Mouse (Mus musculus): ENCODE data around the gene Mthfr.
"Not testable (repeated sequence)": the region's sequence is repeated elsewhere in the genome, so short reads cannot be mapped to it uniquely, and the experiment has no call there.

Gene Mthfr

DNA sequence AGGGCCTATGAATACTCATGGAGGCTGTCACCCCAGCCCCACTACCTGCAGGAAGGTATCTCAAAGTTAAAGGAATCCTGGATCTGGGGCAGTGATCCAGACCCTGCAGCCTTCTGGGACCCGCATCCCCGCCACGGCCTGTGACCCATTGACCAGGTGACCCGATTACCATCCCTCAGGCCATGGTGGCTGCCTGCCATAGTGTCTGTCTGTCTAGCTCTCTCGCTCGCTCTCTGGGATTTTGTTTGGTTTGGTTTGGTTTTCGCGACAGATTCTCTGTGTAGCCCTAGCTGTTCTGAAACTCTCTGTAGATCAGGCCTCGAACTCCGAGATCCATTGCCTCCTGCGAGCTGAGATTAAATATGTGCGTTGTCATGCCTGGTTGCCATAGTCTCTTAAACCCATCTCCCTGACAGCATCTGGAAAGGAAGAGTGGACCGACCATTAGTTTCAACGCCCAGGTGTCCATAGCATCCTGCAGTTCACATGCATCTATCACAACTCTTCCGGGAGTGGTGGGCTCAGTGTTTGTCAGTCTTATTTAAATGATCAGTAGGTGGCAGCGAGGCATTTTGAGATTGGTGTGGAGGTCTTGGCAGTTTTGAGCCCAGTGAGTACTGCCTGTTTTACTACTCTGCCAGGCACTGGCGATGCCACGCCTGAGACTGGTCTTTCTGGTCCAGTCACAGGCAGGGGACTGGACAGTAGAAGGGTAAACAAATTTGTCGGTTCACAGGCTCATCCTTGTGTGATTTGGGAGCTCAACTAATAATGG lies 564 bp downstream of the Mthfr start:
- no peak for DNase-seq (ENCODE audit: extremely low read depth, low read depth, low spot score)

DNA sequence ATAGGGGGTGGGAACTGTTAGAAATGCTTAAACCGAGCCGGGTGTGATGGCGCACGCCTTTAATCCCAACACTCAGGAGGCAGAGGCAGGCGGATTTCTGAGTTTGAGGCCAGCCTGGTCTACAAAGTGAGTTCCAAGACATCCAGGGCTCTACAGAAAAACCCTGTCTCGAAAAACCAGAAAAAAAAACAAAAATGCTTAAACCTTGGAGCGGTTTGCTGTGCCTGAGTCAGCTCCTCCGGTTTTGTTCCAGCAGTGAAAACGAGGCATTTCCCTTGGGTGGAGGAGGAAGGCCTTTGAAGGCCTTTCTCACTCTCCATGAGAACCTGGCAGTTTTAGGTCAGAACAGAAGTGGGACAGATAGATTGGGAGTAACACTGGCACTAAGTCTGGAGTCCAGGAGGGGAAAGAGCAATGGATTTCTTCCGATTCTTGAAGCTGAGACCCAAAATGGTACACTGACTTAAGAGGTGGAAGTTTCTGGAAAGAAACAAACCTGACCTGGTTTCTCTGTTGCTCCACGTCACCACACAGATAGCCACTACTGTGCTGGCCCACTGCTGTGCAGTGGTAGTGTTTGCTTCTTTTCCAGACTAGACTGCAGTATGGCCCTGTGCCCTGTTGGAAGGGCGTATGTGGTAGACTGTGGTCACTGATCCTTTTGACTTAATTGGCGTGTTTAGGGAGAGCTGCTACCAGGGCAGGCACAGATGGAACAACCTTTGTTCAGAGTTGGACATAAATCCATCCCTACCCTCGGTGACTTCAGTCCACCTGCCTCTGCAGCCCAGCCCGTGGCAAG lies 1.4 kb downstream of the Mthfr start:
- DNase-seq (ENCODE audit: extremely low read depth, low read depth, low spot score): no peak

DNA sequence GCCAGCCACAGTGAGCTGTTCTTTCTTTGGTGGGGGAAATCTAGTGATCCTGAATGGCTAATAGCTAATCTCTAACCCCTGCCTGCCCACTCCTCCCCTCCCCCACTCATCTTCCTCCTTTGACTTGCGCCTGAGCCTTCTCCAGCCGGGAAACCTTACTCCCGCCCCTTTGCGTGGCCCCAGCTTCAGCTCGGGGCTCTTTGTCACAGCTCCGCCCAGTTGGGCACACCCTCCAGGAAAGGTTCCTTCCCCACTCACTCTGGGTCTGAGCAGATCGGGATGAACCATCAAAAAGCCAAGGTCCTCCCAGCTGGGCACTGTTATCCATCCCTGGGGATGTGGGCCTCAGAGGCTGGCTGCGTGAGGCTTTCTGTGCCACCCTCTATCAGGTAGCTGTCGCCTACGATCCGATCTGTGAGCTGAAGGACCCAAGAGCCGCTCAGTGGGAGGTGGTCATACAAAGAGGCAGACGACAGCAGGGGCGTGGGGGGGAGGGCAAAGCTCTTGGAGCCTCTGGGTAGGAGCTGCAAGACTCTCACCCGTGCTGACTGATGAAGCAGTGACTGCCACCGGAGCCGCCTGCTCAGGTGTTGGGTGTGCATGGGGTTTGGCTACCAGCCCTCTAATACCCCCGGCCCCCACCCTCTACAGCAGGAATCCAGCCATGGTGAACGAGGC lies 2.2 kb downstream of the Mthfr start:
- DNase-seq (ENCODE audit: extremely low read depth, low read depth, low spot score): no peak

DNA sequence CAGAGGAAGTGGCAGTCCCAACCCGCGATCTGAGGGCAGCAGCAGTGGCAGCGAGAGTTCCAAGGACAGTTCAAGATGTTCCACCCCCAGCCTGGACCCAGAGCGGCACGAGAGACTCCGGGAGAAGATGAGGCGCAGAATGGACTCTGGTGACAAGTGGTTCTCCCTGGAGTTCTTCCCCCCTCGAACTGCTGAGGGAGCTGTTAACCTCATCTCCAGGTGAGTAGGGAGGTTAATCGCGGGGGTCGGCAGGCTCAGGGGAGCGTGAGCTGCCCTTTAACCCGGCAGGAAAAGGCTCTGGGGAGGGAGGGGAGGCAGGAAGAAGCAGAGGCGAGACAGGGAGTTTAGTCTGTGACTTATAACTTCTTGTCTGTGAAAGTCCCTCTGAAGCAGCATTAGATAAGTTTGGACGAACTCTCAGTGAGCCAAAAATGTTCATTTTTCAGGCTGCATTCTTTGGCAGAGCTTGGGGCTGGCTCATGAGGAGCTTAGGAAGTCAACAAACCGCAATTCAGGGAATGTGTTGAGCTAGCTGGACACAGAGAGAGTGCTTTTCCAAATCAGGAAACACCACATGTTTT lies 2.8 kb downstream of the Mthfr start:
- no peak for DNase-seq (ENCODE audit: extremely low read depth, low read depth, low spot score)

DNA sequence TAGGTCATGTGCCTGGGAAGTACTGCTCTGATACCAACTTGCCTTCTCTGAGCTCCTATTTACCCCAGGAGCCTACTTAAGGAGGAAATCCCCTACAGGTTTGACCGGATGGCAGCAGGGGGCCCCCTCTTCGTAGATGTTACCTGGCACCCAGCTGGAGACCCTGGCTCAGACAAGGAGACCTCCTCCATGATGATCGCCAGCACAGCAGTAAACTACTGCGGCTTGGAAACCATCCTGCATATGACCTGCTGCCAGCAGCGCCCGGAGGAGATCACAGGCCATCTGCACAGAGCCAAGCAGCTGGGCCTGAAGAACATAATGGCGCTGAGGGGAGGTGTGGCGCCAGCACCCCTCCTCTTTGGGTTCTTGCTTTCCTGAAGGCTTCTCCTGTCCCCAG lies 4.5 kb downstream of the Mthfr start:
- not testable (repeated sequence) for DNase-seq (ENCODE audit: extremely low read depth, low read depth, low spot score)

DNA sequence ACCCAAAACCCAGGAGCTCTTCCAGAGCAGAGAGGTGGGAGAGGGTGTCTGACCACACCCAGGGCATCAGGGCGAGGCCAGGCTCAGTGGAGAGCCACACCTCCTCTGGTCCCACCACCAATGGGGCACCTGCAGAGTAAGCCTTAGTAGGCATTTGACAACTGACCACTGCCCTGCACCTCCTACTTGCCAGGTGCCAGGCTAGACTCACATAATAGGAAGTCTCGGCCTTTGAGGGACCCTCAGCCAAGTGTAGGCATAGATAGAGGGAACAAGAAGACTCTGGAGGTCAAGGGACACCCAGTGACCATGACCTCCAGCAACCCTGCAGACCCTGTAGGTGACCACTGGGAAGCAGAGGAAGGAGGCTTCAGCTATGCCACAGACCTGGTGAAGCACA lies 5.2 kb downstream of the Mthfr start:
- DNase-seq (ENCODE audit: extremely low read depth, low read depth, low spot score): no peak

DNA sequence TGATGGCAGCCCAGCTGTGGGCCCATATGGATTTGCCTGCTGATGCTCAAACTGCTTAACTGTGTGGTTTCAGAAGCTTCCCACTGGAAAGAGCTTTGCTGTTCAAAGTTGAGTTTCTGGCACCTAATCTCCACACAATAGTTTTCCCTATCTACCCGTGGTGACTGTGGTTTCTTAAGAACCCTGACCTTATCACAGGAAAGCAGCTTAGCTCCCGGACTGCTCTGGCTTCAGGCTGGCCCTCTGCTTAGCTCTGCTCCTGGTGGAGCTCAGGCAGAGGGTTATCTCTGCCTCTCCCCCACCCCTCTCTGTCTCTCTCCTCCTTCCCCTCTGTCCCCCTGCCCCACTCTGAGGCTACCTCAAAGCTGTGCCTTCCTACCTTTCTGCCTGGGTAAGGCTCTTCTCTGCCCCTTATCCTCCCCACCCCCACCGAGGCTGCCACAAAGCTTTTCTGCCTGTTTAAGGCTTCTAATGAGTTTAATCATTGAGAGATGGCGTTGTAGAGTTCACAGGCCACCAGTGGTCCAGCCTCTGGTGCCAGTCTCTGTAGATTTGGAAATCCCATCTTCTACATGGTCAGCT lies 7.7 kb downstream of the Mthfr start:
- no peak for DNase-seq (ENCODE audit: extremely low read depth, low read depth, low spot score)

DNA sequence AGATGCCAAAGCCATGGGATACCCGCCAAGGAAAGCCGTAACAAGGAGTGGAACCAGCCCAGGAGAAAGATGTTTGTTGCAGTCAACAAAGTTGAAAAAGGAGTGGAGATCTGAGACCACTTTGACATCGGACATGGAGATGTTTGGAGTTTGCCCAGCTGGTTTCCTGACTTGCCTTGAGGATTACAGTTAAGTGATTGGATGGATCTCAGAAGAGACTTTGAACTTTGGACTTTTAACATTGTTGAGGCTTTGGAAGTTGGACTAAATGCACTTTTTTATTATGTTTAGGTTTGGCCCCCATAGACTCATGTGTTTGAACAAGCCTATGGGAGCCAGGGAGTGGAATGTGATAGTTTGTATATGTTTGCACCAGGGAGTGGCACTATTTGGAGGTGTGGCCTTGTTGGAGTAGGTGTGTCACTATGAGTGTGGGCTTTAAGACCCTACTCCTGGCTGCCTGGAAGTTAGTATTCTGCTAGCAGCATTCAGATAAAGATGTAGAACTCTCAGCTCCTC lies 11.6 kb downstream of the Mthfr start:
- DNase-seq (ENCODE audit: extremely low read depth, low read depth, low spot score): not testable (repeated sequence)

DNA sequence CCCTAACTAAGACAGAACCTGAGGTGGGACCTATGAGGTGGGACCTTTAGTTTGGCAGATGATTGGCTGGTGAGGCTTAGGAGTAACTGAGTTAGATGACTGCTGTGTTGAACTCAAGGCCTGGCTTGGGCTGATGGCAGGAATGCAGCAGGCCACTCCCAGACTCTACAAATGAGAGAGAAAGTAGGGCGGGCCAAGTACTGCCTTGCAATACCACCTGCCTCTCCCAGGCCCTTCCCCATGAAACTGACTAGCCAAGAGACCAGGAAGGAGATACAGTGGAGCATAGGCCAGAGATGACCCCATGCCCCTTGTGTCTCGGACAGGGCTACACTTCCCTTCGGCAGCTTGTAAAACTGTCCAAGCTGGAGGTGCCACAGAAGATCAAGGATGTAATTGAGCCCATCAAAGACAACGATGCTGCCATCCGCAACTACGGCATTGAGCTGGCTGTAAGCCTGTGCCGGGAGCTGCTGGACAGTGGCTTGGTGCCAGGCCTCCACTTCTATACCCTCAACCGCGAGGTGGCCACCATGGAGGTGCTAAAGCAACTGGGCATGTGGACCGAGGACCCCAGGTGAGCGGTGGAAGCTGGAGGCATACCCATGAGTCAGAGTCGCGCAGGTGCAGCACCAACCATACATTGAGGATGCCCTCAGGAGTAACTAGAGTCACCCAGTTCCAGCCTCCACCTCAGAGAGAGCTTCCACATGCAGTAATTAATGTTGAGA lies 12.3 kb downstream of the Mthfr start:
- DNase-seq (ENCODE audit: extremely low read depth, low read depth, low spot score): no peak

DNA sequence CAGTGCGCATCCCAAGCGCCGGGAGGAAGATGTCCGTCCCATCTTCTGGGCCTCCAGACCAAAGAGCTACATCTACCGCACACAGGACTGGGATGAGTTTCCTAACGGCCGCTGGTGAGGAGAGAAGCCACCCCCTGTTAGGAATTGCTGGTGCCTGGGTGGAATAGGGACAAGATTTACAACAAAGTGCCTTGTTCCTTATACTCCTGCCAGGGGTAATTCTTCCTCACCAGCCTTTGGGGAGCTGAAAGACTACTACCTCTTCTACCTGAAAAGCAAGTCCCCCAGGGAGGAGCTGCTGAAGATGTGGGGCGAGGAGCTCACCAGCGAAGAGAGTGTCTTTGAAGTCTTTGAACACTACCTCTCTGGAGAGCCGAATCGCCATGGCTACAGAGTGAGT lies 13.0 kb downstream of the Mthfr start:
- no peak for DNase-seq (ENCODE audit: extremely low read depth, low read depth, low spot score)

DNA sequence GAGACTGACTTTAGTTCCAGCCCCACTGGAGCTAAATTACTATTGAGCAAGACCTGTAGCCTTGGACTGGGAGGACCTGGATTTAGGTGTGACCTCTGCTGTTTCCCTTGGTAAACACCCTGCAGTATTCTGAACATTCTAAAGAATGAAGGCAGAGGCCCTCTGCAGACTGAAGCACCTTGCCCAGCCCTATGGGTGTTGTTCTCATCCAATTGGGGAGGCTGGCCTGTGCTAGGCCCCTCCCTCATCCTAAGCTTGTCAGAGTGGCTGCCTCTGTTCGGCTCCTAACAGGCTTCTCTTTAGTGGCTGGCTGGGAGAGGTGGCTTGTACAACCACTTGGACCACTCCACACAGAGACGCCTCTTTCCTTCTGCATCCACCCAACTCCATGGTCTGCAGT lies 14.1 kb downstream of the Mthfr start:
- no peak for DNase-seq (ENCODE audit: extremely low read depth, low read depth, low spot score)

DNA sequence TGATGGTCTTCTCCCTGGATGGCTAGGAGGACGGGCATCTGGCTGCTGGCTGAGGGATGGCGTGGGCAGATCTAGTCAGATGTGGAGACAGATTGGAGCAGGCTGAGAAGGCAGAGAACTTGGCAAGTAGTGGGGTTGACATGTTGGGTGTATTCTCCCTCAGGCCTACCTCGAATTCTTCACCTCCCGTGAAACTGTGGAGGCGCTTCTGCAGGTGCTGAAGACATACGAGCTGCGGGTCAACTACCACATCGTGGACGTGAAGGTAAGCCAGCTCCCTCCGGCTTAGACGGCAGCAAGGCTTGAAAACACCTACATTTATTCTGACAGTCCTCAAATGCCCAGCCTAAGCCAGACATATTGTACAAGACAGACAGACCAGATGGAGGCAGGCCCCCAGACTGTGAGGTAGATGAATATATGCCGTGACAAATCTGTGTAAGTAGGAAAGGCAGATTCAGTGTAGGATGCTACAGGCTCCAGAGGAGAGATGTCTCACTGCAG lies 14.6 kb downstream of the Mthfr start:
- no peak for DNase-seq (ENCODE audit: extremely low read depth, low read depth, low spot score)

DNA sequence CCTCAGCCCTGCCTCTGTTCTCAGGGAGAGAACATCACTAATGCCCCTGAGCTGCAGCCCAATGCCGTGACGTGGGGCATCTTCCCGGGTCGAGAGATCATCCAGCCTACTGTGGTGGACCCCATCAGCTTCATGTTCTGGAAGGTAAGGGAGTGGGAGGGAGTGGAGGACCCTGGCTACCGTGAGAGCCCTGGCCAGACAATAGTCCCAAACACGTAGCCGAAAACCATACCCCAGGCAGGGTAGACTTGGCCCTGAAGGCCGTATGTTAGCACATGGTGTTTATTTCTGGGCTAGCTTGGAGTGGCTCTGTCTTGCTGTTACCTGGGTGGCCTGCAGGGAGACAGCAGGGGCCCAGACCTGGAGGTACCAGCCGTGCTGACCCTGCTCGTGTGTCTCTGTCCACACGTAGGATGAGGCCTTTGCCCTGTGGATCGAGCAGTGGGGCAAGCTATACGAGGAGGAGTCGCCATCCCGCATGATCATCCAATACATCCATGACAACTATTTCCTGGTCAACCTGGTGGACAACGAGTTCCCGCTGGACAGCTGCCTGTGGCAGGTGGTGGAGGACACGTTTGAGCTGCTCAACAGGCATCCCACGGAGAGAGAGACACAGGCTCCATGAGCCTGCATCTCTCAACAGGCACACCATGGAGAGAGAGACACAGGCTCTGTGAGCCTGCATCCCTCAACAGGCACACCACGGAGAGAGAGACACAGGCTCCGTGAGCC lies 16.3 kb downstream of the Mthfr start:
- DNase-seq (ENCODE audit: extremely low read depth, low read depth, low spot score): no peak

DNA sequence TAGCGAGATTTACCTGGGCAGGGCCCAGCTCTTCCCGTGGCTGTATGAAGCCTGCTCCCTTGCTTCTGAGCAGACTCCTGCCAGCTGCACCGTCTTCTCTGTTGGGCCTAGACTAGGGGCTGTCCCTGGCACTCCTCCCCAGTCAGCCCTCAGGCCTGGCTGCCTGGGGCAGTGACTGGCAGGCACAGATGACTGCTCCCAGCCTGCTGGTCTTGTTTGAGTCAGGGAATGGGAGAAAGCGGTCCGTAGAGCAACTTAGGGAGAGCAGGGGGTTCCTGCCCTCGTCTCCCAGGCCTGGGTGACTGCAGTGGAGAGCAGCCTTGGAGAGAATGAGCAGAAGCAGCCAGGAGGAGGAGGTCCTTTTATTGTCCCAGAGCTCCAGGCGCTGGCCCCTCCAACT lies 17.4 kb downstream of the Mthfr start:
- no peak for DNase-seq (ENCODE audit: extremely low read depth, low read depth, low spot score)

DNA sequence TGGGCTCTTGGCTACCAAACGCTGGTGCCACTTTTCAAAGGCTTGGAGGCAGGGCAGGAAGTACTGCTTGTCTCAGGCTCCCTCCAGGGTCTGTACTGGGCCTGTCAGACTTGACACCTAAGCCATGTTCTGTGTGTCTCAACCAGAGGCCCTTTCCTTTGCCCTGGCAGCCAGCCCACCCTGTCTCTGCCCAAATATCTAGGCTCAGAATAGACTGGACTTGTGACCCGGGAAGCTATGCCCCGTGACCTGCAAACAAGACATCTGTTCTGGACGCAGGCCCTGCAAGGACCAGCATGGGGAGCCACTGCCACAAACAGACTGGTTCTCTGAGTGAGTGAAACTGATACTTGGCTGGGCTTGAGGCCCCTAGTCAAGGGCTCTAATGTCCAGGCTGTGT lies 17.9 kb downstream of the Mthfr start:
- no peak for DNase-seq (ENCODE audit: extremely low read depth, low read depth, low spot score)

DNA sequence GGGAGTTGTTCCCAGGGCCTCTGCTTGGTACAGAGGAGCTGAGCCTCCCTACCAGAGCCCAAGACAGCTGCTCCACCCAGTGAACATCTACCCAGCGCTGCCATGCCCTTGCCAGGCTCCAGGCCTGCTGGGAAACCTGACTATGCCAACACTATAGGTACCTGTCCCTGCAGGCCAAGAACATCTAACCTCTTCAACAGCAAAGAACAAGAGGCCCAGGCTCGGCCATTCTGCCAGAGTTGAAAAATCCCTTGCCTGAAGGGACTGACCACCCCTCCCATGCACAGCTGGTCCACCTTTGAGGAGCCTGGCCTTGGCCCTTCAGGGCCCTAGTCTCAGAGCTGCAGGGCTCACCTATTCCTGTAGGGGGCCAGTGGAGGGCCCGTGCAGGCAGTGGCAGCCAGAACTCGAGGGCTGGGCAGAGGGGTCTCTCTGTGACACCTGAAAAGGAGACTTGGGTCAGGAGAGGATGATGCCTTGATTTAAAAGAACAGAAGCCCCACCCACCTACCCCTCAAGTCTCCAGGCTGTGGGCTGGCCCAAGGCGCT lies 18.9 kb downstream of the Mthfr start:
- no peak for DNase-seq (ENCODE audit: extremely low read depth, low read depth, low spot score)

DNA sequence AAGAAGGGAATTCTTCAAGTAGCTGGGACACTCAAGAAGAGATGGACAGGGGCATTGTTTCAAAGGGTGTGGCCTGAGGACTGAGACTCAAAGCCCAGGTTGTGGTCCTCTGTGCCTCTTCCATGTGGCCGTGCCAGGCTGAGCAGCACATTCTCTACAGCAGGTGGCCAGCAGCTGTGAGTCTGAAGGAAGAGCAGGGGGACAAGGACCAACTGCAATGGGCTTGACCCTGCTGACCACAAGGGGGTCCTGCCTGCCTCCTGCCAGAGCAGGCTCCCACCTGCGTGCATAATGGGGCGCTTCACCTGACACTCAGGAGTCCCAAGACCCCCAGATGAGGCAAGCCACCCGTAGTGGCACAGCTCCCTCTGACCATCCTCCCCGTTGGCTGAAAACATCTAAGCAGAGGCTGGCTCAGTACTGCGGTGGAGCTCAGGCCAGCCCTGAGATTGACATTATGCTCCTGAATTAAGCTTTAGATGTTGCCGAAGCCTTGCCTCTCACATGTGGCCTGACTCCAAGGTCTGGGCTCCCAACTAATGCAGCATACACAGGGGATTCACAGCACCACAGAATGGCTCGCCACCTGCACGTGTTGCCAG lies 19.4 kb downstream of the Mthfr start:
- DNase-seq (ENCODE audit: extremely low read depth, low read depth, low spot score): no peak

DNA sequence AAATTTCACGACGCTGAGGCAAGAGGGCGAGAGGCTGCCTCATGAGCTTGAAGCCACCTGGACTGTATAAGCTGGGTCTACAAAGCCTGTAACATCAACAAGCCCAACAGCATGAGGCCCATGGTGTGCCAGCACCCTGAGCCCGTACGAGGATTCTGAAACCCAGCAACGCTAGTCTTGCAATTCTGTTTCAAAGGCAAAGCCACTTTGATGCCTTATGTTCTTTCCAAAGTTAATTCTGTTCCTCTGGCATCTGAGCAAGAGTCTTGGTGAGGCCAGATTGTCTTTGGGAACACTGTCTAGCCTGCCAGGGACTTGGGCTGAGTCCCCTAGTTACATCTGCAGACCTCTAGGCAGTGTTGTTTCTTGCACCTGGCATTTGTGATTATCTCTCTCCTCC lies 20.1 kb downstream of the Mthfr start:
- DNase-seq (ENCODE audit: extremely low read depth, low read depth, low spot score): no peak
